Mouse (Mus musculus) large intestine, adult 2 months (tissue): ENCODE measurements around the gene Bean1. TPM values are rescaled to one million over a fixed set of nuclear protein-coding genes. Genes with fewer than 3 reads are reported as not detected.

Source experiments
- DNase-seq: peaks from one replicate; pipeline ENCODE4 v3.0.0-alpha.2; 2012; ENCODE audit warnings: low read depth, low spot score
- WGBS: fragments of 180-500 bp; shearing (Covaris S2); methylation state at CpG from one replicate; pipeline ENCODE4 v1.1.7; 2018; 5-methylcytosine and 5-hydroxymethylcytosine counted together
- polyA plus RNA-seq: library from polyadenylated mRNA; depleted of rRNA; stranded (reverse); fragments of >200 nt; gene quantifications from 2 replicates; pipeline ENCODE4 v1.2.3, GENCODE M21; 2012; rRNA removed

The Bean1 gene
- 4.9 and 5.2 TPM in 2 replicates for polyA plus RNA-seq

- 2% methylated on average over 87 of the region's 87 CpGs for WGBS
- DNase-seq = no peak
Observed at GRCm38 (mm10) chr8:104170118-104171049, at the start of gene Bean1. Bean1 (plus strand) TSS chr8:104170442.

- WGBS = 70% methylated on average over 12 of the region's 12 CpGs
- no peak for DNase-seq
Observed at GRCm38 (mm10) chr8:104121640-104122416, 48.4 kb upstream of the Bean1 start.

- DNase-seq = no peak
- whole genome bisulfite sequencing = 88% methylated on average over 2 of the region's 2 CpGs
Observed at GRCm38 (mm10) chr8:104123080-104123657, 47.1 kb upstream of the Bean1 start.

- 71% methylated on average over 5 of the region's 5 CpGs for WGBS
Observed at GRCm38 (mm10) chr8:104124534-104124933, 45.7 kb upstream of the Bean1 start.

GRCm38 (mm10) chr8:104127160-104127883 lies 42.9 kb upstream of the Bean1 start:
- 54% methylated on average over 4 of the region's 4 CpGs for WGBS
- DNase-seq = no peak

More at GRCm38 (mm10) chr8:104124534-104124933, 45.7 kb upstream of the Bean1 start:
- no peak for DNase-seq

- WGBS = 94% methylated on average over 9 of the region's 9 CpGs
- no peak for DNase-seq
Observed at GRCm38 (mm10) chr8:104130916-104131315, 39.3 kb upstream of the Bean1 start.

GRCm38 (mm10) chr8:104131414-104131975 lies 38.7 kb upstream of the Bean1 start:
- no peak for DNase-seq
- 76% methylated on average over 7 of the region's 7 CpGs for WGBS

- 94% methylated on average over 8 of the region's 8 CpGs for WGBS
- DNase-seq = no peak
Observed at GRCm38 (mm10) chr8:104134521-104134920, 35.7 kb upstream of the Bean1 start.

- no peak for DNase-seq
- WGBS = 87% methylated on average over 3 of the region's 3 CpGs
Observed at GRCm38 (mm10) chr8:104136277-104136676, 34.0 kb upstream of the Bean1 start.

- 74% methylated on average over 5 of the region's 5 CpGs for WGBS
- no peak for DNase-seq
Observed at GRCm38 (mm10) chr8:104137636-104138035, 32.6 kb upstream of the Bean1 start.

GRCm38 (mm10) chr8:104140611-104141010 lies 29.6 kb upstream of the Bean1 start:
- WGBS = 76% methylated on average over 13 of the region's 13 CpGs
- DNase-seq = no peak

- WGBS = 90% methylated on average over 25 of the region's 25 CpGs
- no peak for DNase-seq
Observed at GRCm38 (mm10) chr8:104142415-104142814, 27.8 kb upstream of the Bean1 start.

GRCm38 (mm10) chr8:104143379-104143778 lies 26.9 kb upstream of the Bean1 start:
- DNase-seq = no peak
- WGBS = 52% methylated on average over 4 of the region's 4 CpGs

GRCm38 (mm10) chr8:104144434-104145216 lies 25.6 kb upstream of the Bean1 start:
- DNase-seq = no peak
- 67% methylated on average over 13 of the region's 13 CpGs for WGBS

- DNase-seq = peak; percentile 27
- 36% methylated on average over 15 of the region's 15 CpGs for WGBS
Observed at GRCm38 (mm10) chr8:104145981-104146689, 24.1 kb upstream of the Bean1 start.

- 85% methylated on average over 15 of the region's 15 CpGs for WGBS
Observed at GRCm38 (mm10) chr8:104146717-104147494, 23.3 kb upstream of the Bean1 start.

GRCm38 (mm10) chr8:104147947-104148346 lies 22.3 kb upstream of the Bean1 start:
- no peak for DNase-seq
- WGBS = 97% methylated on average over 2 of the region's 2 CpGs

More at GRCm38 (mm10) chr8:104146717-104147494, 23.3 kb upstream of the Bean1 start:
- no peak for DNase-seq
